Mouse (Mus musculus) hindbrain, embryonic 11.5 days (tissue): Measurements from ENCODE around the gene Gm44503. TPM values are rescaled to one million over a fixed set of nuclear protein-coding genes. Genes with fewer than 3 reads are reported as not detected.

Experiments used
- ATAC-seq: fragments of 200-750 bp; cut with Nextera tagmentation; 2 replicates; pipeline ENCODE4 v1.8.0; 2017; ENCODE audit warnings: mild to moderate bottlenecking, moderate TSS enrichment, moderate library complexity; ENCODE audit not compliant: low FRiP score
- DNase-seq: peaks from one replicate; pipeline ENCODE4 v3.0.0-alpha.2; 2015; ENCODE audit warnings: low spot score
- H3K27ac ChIP-seq: fragments of 300-500 bp; sonication (generic); 2 replicates; pipeline ENCODE4 v1.5.1; 2014; ENCODE audit warnings: mild to moderate bottlenecking, low read depth, low read length
- H3K27me3 ChIP-seq: fragments of 300-500 bp; sonication (generic); 2 replicates; pipeline ENCODE4 v1.6.1; 2014; ENCODE audit warnings: mild to moderate bottlenecking, low read length, moderate library complexity, mixed read lengths; ENCODE audit not compliant: control insufficient read depth, insufficient read depth
- H3K36me3 ChIP-seq: fragments of 300-500 bp; sonication (generic); 2 replicates; pipeline ENCODE4 v1.6.1; 2014; ENCODE audit warnings: mild to moderate bottlenecking, low read length, moderate library complexity, mixed read lengths; ENCODE audit not compliant: control insufficient read depth, insufficient read depth
- H3K4me1 ChIP-seq: fragments of 300-500 bp; sonication (generic); replicated peaks from 2 replicates; pipeline ENCODE4 v1.6.1; 2014; ENCODE audit warnings: low read length, mixed read lengths; ENCODE audit not compliant: control insufficient read depth, insufficient read depth
- H3K4me2 ChIP-seq: fragments of 300-500 bp; sonication (generic); replicated peaks from 2 replicates; pipeline ENCODE4 v1.6.1; 2014; ENCODE audit warnings: mild to moderate bottlenecking, low read depth, low read length
- H3K4me3 ChIP-seq: fragments of 300-500 bp; sonication (generic); 2 replicates; pipeline ENCODE4 v1.5.1; 2014; ENCODE audit warnings: low read depth, low read length
- H3K9ac ChIP-seq: fragments of 300-500 bp; sonication (generic); 2 replicates; pipeline ENCODE4 v1.6.1; 2014; ENCODE audit warnings: low read depth, low read length
- H3K9me3 ChIP-seq: fragments of 300-500 bp; sonication (generic); 2 replicates; pipeline ENCODE4 v1.6.1; 2016; ENCODE audit warnings: low read length; ENCODE audit not compliant: control insufficient read depth
- WGBS: fragments of 180-500 bp; shearing (Covaris S2); extraction: QIAGEN DNeasy Blood & Tissue Kit; methylation state at CpG from one replicate; pipeline ENCODE4 v1.1.7; 2014; 5-methylcytosine and 5-hydroxymethylcytosine counted together
- polyA plus RNA-seq: library from polyadenylated mRNA; unstranded; fragments of >200 nt; fragmentation: Nextera tagmentation; extraction: Ambion mirVana; gene quantifications from 2 replicates; pipeline ENCODE4 v1.2.1, GENCODE M21; 2014

Gene Gm44503
- polyA plus RNA-seq = 0.37 TPM in 1 of 2 replicates, not detected in the other

GRCm38 (mm10) chr9:72958521-72959450 lies at the start of gene Gm44503, which contains the start of gene Dyx1c1:
TSS of gene Gm44503 (plus strand) at chr9:72958852.
TSS of gene Dyx1c1 (plus strand) at chr9:72958785.
- peak within 1 kb of the TSS; percentile 73 for H3K4me2 ChIP-seq
- ATAC-seq = peak; percentile 95
- WGBS = 2% methylated on average over 43 of the region's 43 CpGs
- H3K27me3 ChIP-seq = no peaks in the 10 kb centered on the region
- peak within 1 kb of the TSS; percentile 63 for H3K9ac ChIP-seq
- H3K4me3 ChIP-seq = peak within 1 kb of the TSS; percentile 58
- DNase-seq = peak; percentile 92
- no peaks in the 10 kb centered on the region for H3K4me1 ChIP-seq
- peak within 1 kb of the TSS; percentile 61; the same call in 1 of the 2 replicates for H3K27ac ChIP-seq
- no peaks in the 10 kb centered on the region for H3K9me3 ChIP-seq
- H3K36me3 ChIP-seq = no peaks in the 10 kb centered on the region

- 0 out of 2 replicates have a peak, but pooled peaks cover 2% of the 10 kb centered on the region for H3K36me3 ChIP-seq
- H3K27me3 ChIP-seq = no peaks in the 10 kb centered on the region
Measured at GRCm38 (mm10) chr9:72911381-72911780, 47.3 kb upstream of the Gm44503 start.

GRCm38 (mm10) chr9:72913551-72913950 lies 45.1 kb upstream of the Gm44503 start:
- Histone ChIP-seq H3K4me3 (no peak overlapping the region), H3K36me3 (no peaks in the 10 kb centered on the region), H3K9me3 (no peaks in the 10 kb centered on the region), H3K4me1 (no peaks in the 10 kb centered on the region), H3K4me2 (no peak overlapping the region), H3K9ac (no peak overlapping the region), H3K27ac (no peak overlapping the region), H3K27me3 (no peaks in the 10 kb centered on the region)
- no peak for DNase-seq
- no peak for ATAC-seq
- WGBS = 80% methylated on average over 6 of the region's 6 CpGs

More at GRCm38 (mm10) chr9:72911381-72911780, 47.3 kb upstream of the Gm44503 start:
- H3K4me2 ChIP-seq = no peak overlapping the region
- no peak overlapping the region for H3K9ac ChIP-seq
- H3K27ac ChIP-seq = no peak overlapping the region
- no peaks in the 10 kb centered on the region for H3K9me3 ChIP-seq
- 86% methylated on average over 2 of the region's 2 CpGs for WGBS
- H3K4me1 ChIP-seq = no peaks in the 10 kb centered on the region
- ATAC-seq (no peak), DNase-seq (no peak)
- H3K4me3 ChIP-seq = no peak overlapping the region

- ATAC-seq = no peak
- H3K36me3 ChIP-seq = no peaks in the 10 kb centered on the region
- no peak overlapping the region for H3K27ac ChIP-seq
- no peaks in the 10 kb centered on the region for H3K9me3 ChIP-seq
- WGBS = 87% methylated on average over 7 of the region's 7 CpGs
- no peak overlapping the region for H3K9ac ChIP-seq
- no peak for DNase-seq
- no peaks in the 10 kb centered on the region for H3K27me3 ChIP-seq
- H3K4me1 ChIP-seq = no peaks in the 10 kb centered on the region
- no peak overlapping the region for H3K4me2 ChIP-seq
- no peak overlapping the region for H3K4me3 ChIP-seq
Measured at GRCm38 (mm10) chr9:72915728-72916127, 42.9 kb upstream of the Gm44503 start.

GRCm38 (mm10) chr9:72923068-72923467 lies 35.6 kb upstream of the Gm44503 start:
- no peaks in the 10 kb centered on the region for H3K36me3 ChIP-seq
- 73% methylated on average over 3 of the region's 3 CpGs for WGBS
- H3K27me3 ChIP-seq = no peaks in the 10 kb centered on the region
- H3K9ac ChIP-seq = no peak overlapping the region
- H3K4me1 ChIP-seq = peaks cover 3% of the 10 kb centered on the region; the same call in 1 of the 2 replicates
- H3K9me3 ChIP-seq = no peaks in the 10 kb centered on the region
- no peak overlapping the region for H3K4me3 ChIP-seq
- ATAC-seq = no peak
- no peak overlapping the region for H3K27ac ChIP-seq
- no peak overlapping the region for H3K4me2 ChIP-seq
- no peak for DNase-seq

GRCm38 (mm10) chr9:72925021-72925934 lies 33.4 kb upstream of the Gm44503 start, which contains the start of gene Pygo1:
TSS of gene Pygo1 (plus strand) at chr9:72925645.
- Histone ChIP-seq H3K9ac (peak within 1 kb of the TSS; percentile 96), H3K36me3 (no peaks in the 10 kb centered on the region), H3K27ac (peak within 1 kb of the TSS; percentile 79), H3K4me2 (peak within 1 kb of the TSS; percentile 94), H3K4me1 (peaks cover 3% of the 10 kb centered on the region; the same call in 1 of the 2 replicates), H3K27me3 (no peaks in the 10 kb centered on the region), H3K9me3 (no peaks in the 10 kb centered on the region), H3K4me3 (peak within 1 kb of the TSS; percentile 78)
- peak; percentile 83 for ATAC-seq
- DNase-seq = peak; percentile 78
- under 1% methylated on average over 61 of the region's 108 CpGs for WGBS

- no peaks in the 10 kb centered on the region for H3K9me3 ChIP-seq
- H3K4me1 ChIP-seq = peaks cover 3% of the 10 kb centered on the region; the same call in 1 of the 2 replicates
- H3K36me3 ChIP-seq = no peaks in the 10 kb centered on the region
- H3K4me2 ChIP-seq = peak overlapping the region; percentile 94
- WGBS = 2% methylated on average over 20 of the region's 20 CpGs
- DNase-seq (no peak), ATAC-seq (peak; percentile 77)
- peak overlapping the region; percentile 78 for H3K4me3 ChIP-seq
- H3K27ac ChIP-seq = peak overlapping the region; percentile 79
- no peaks in the 10 kb centered on the region for H3K27me3 ChIP-seq
- H3K9ac ChIP-seq = peak overlapping the region; percentile 96
Measured at GRCm38 (mm10) chr9:72925935-72926258, 32.8 kb upstream of the Gm44503 start.

- ATAC-seq (no peak), DNase-seq (no peak)
- Histone ChIP-seq H3K27me3 (no peaks in the 10 kb centered on the region), H3K9me3 (no peaks in the 10 kb centered on the region), H3K27ac (no peak overlapping the region), H3K9ac (no peak overlapping the region), H3K4me3 (no peak overlapping the region), H3K36me3 (0 out of 2 replicates have a peak, but pooled peaks cover 3% of the 10 kb centered on the region), H3K4me1 (peaks cover 3% of the 10 kb centered on the region; the same call in 1 of the 2 replicates), H3K4me2 (no peak overlapping the region)
- 83% methylated on average over 13 of the region's 13 CpGs for WGBS
Measured at GRCm38 (mm10) chr9:72931166-72931790, 27.4 kb upstream of the Gm44503 start.
